Mouse (Mus musculus) c-Kit-positive CD71-negative TER-119-negative erythroid progenitor cells, embryonic 14.5 days (primary cell): ENCODE results near the gene Rrp9.

Experiments
- DNase-seq: peaks from one replicate; pipeline ENCODE4 v3.0.0-alpha.2; 2013; ENCODE audit warnings: low read depth

Gene Rrp9

DNA sequence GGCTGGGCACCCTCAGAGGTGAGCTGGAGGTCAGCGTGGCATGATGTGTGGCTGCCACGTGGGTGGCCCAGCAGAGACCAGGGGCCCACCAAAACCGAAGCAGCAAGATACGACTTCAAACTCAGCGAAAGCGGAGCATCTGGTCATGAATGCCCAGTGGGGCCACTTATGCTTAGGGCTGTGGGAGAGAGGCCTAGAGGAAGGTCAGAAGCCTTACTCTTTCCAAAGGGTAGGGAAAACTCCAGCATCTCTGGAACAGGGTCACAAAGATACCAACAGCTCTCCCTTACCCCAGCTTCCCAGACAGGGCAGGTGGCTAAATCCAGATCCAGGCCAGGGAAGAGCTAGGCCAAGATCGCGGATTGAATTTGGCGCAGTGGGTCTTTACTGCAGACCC, 18.6 kb upstream of the Rrp9 start:
- no peak for DNase-seq

- DNase-seq = no peak
Measured at GRCm38 (mm10) chr9:106457920-106458319, 17.8 kb upstream of the Rrp9 start.

DNA sequence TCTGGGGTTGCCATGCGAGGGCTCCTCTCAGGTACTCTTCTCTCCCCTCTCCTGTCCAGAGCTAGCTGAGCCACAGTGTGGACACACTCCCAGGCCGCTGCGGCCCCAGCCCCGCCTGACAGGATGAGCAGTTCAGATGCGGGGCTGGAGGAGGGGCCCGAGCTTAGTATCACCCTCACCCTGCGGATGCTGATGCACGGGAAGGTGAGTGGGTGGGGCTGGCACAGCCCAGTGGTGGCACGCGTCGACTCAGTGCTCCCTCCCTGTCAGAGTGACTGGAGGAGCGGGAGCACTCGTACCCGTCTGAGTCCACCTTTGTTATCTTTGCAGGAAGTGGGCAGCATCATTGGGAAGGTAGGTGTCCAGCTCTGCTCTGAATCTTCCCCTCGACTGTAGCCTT, 15.8 kb upstream of the Rrp9 start:
- no peak for DNase-seq

- no peak for DNase-seq
Measured at GRCm38 (mm10) chr9:106460401-106461025, 15.2 kb upstream of the Rrp9 start.

- no peak for DNase-seq
Measured at GRCm38 (mm10) chr9:106461026-106461415, 14.7 kb upstream of the Rrp9 start.

DNA sequence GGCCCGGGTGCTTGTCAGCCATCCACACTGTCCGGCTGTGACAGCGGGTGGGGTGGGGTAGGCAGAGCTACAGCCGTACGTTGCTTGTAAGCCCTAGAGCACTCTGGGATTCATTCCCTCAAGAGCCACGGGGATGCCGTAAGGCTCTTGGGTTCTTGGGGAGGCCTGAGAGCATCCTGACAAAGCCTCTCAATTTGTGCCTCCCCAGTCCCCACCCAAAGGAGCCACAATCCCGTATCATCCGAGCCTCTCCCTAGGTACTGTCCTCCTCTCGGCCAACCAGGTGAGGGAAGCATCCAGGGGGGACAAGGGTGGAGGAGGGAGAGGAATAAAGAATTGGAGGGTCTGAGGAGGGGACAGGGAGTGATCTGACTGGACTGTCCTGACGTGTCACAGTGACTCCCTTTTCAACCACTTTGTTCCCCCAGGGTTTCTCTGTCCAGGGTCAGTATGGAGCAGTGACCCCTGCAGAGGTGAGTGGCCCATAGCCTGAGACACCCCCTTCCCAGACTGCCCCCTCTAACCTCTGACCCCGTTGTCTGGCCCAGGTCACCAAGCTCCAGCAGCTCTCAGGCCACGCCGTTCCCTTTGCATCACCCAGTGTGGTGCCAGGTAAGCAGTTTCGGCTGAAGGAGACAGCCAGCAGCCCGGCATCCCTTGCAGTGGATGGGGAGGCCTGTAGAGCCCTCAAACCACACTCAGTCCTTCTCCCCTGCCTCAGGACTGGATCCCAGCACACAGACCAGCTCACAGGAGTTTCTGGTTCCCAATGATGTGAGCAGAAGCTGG, 13.9 kb upstream of the Rrp9 start:
- no peak for DNase-seq

DNA sequence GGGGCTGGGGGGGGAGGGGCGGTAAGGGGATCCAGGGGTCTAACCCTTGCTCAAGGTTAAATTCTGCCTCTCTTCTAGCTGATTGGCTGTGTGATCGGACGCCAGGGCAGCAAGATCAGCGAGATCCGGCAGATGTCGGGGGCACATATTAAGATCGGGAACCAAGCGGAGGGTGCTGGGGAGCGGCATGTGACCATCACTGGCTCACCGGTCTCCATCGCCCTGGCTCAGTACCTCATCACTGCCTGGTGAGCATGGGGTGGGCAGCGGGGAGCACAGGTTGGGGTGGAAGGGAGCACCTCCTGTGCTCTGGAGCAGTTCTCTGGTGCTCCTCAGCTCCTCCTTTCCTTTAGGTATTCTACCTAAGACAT, 13.3 kb upstream of the Rrp9 start:
- no peak for DNase-seq

DNA sequence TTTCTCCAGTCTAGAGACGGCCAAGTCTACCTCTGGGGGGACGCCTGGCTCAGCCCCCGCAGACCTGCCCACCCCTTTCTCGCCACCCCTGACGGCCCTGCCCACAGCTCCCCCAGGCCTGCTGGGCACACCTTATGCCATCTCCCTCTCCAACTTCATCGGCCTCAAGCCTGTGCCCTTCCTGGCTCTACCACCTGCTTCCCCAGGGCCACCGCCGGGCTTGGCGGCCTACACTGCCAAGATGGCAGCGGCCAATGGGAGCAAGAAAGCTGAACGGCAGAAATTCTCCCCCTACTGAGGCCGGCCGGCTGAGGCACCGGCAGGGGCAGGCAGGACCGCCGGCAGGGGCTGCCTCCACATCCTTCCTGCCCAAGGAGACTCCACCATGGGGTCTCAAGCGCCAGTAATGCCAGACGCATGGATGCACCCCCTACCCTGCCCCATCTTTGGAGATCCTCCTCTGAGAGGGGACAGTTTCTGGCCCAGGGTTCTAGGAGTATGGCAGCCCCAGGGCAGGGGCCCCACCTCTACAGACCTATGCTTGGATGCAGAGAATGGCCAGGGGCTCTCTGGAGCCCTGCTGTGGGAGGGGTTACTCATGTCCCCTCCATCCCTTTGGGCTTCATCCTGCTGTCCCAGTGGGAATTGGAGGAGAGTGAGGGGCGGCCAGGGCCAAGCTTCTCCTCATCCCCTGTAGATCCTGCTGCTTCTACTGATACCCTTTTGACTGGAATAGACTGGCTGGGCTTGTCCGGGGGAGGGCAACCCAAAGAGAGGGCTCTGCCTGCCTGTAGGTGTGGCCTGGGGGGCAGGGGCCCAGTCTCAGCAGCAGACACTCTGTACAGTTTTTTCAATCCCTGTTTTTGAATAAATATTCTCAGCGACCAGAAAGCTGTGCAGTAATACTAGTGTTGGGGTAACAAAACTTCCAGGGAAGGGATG, 12.4 kb upstream of the Rrp9 start:
- no peak for DNase-seq

DNA sequence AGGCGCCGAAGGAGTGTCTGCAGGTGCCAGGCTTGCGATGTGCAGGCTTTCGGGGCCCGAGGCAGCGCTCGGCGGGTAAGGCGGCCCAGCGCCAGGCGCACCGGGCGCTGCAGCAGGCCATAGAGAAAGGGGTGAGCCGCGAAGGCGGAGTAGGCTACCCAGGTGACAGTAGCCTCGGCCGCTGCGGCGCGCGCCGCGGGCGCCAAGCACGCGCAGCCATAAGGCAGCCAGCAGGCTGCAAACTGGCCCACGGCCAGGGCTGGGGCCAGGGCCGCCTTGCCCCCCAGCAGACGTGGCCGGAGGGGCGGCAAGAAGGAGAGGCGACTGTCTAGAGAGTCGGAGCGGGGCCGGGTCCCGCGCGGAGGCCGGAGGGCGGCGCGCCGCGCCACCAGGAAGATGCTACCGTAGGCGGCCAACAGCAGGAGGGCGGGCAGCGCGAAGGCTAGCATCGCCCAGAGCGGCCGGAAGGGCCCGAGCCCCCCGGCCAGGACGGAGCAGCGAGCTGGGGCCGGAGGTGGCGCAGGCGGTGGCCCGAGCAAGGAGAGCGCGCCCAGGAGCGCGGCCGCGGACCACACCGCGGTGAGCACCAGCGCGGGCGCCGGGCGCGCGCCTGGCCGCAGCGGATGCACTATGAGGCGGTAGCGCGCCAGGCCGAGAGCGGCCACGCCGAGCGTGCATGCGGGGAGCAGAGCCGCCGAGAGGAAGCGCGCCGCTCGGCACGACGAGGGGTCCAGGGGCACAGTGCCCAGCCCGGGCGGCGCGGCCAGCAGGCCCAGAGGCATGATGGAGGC, 10.8 kb upstream of the Rrp9 start:
- DNase-seq = no peak

DNA sequence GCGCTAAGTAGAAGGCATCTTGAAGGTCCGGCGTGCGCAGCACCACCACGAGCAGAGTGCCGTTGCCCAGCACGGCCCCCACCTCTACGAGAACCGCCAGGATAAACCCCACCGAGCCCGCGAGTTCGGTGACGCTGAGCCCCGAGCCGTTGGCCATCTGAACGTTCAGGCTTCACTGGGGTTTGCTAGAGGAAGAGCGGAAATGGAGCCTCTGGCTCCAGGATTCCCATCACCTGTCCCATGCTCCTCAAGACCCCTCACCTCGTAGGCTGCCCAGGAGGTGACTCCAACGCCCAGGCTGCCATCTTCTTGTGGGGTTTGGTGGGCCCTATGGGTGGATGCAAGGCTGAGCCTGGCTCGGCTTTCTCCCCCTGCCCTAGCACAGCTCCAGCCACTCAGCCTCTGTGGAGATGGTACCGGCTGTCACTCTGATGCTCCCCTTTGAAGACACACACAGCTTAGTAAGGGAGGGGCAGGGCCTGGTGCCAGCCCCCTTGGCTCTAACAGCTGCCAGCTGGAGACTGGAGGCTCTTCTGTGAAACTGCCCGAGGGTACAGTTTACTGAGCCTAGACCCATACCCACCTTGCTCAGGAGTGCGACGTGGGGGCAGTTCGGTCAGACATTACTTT, 10.1 kb upstream of the Rrp9 start, which contains the start of gene Gpr62:
Gpr62 (minus strand) TSS at position 368 of the 630 bp plus-strand sequence.
- DNase-seq = no peak

- no peak for DNase-seq
Measured at GRCm38 (mm10) chr9:106466721-106467120, 9.0 kb upstream of the Rrp9 start.

DNA sequence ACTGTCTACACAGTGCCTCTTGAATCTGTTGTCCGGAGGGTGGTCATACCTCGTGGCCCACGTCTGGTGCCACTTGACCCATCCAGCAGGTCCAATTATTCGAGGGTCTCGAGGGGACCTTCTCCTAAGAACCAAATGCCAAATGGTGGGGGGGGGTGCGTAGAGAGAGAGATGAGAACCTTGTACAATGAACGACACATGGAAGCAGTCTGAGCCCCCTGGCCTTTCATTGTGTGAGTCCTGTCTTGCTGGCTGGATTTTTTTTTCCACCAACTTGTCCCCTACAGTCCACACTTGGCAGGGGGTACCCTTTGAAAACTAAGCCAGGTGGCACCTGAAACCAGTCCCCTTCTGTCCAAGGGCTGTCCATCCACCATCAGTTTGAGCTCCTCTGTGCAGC, 8.0 kb upstream of the Rrp9 start:
- DNase-seq = no peak

DNA sequence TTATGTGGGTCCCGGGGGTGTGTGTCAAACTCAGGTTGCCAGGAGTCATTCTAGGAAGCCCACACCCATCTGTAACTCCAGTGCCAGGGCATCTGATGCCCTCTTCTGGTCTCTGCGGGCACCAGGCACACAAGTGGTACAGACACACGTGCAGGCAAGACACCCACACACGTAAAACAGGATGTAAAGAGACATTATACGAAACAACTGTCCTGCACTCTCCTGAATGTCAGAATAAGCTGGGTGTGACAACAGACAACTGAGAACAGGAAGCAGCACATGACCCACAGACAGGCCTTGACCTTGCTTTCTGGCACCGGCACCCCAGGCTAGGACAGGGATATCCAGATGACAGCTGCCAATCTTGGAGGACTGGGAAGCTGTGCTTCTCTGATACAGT, 6.4 kb upstream of the Rrp9 start:
- DNase-seq = no peak

- DNase-seq = no peak
Measured at GRCm38 (mm10) chr9:106469776-106470175, 6.0 kb upstream of the Rrp9 start.

DNA sequence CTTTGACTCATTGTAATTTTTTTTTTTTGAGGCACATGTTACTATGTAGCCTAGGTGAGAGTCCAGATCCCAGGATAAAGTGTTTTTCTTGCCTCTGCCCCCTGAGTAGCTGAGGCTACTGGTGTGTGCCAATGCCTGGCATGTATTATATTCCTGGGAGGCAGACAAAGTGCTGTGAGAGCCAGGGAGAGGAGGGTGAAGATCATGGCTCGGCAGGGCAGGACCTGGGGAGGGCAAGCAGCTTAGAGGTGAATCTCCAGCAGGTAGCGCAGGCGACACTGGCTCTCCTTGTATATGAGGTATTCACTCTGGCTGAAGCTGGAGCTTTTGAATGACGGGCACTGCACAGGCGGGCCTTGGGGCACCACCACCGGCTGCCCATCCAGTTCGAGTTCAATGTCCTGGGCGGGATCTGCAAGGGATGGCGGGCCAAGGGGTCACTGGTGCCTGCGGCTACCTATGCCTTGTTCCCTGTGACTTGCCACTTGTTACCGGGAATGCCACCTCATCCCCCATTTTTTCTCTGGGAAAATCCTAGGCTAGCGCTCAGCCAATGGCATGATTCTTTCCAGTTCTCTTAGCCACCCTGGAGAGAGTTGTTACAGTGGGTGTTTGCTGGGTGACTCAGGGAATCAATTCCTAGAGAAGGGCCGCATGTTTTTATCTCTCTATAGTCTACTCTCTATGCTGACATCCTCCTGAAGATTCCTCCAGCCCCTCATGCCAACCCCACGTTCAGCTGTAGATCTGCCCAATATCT, 4.6 kb upstream of the Rrp9 start:
- no peak for DNase-seq

- no peak for DNase-seq
Measured at GRCm38 (mm10) chr9:106471892-106472291, 3.9 kb upstream of the Rrp9 start.

DNA sequence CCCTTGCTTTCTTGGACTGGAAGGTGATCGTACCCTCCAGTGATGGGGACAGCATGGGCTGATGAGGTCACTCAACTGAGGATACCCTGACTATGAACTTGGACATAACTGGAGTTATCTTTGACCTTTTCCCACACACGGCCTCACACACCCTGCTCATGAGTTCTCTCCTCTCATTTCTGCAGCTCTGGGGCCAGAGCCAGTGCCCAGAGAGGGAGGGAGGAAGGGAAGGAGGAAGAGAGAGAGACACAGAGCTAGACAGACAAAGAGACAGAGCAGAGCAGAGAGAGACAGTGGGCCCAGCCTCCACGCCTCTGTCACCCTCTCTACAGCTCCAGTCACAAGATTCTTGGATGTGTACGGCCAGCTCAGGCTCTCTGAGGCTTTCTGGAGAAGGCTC, 3.4 kb upstream of the Rrp9 start:
- DNase-seq = no peak

DNA sequence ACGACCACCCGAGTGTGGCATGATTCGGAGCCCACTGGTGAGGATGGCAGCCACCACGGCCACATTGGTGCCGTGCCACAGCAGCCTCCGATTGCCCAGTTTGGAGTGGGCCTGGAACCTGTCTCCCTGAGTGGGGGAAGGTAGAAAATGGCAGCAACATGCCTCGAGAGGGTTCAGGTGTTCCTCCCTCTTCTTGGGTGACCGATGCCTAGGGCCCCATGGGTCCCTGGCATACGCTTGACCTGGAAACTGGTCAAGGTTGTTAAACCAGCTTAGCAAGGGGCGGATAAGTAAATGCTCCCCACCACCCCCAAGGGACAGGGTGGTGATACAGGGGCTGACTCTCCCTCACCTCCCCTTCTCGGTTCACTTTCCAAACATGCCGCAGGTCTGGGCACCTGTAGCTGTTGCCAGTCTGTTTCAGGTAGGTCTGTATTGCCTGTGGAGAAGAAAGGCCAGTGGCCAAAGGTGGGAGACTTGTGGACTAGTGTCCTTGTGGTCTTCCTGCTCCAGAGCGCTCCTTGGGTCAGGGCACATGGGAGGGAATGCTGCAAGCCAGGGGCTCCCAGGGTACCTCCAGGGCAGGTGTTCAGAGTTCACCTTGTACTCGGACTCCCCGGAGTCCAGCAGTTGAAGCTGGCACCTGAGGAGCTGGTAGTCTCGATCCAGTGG, 2.5 kb upstream of the Rrp9 start:
- no peak for DNase-seq

GRCm38 (mm10) chr9:106473753-106474105, 2.0 kb upstream of the Rrp9 start:
- no peak for DNase-seq

- DNase-seq = no peak
Measured at GRCm38 (mm10) chr9:106474456-106474855, 1.3 kb upstream of the Rrp9 start.
